Mouse (Mus musculus) lung, adult 2 months (tissue): Measurements from ENCODE around the gene Tmsb4x.

ENCODE experiments used
- CTCF ChIP-seq: fragments of 200-500 bp; IDR thresholded peaks from 2 replicates; pipeline ENCODE4 v1.5.1; 2011; ENCODE audit warnings: mild to moderate bottlenecking, low read length, control low read depth; ENCODE audit not compliant: insufficient read depth
- POLR2A ChIP-seq: fragments of 200-500 bp; IDR thresholded peaks from 2 replicates; pipeline ENCODE4 v1.6.1; 2011; ENCODE audit warnings: low read depth, mild to moderate bottlenecking, control low read depth, low read length, borderline replicate concordance; ENCODE audit errors: extremely low read depth

GRCm38 (mm10) chrX:167229206-167229605 is 20.1 kb upstream of the Tmsb4x start:
- TF ChIP-seq POLR2A (no peak), CTCF (peak; percentile 60)
